Mouse (Mus musculus) liver, embryonic 15.5 days (tissue): ENCODE data around the gene Pmpca. TPM values are rescaled to one million over a fixed set of nuclear protein-coding genes. Genes with fewer than 3 reads are reported as not detected.
A peak's percentile ranks its signal among the peaks of the same experiment; 100 is the strongest.

ENCODE experiments used
- ATAC-seq: fragments of 200-750 bp; cut with Nextera tagmentation; 2 replicates; pipeline ENCODE4 v1.8.0; 2017; ENCODE audit warnings: moderate number of reproducible peaks, mild to moderate bottlenecking, moderate library complexity; ENCODE audit not compliant: insufficient read depth
- H3K27ac ChIP-seq: fragments of 300-500 bp; sonication (generic); replicated peaks from 2 replicates; pipeline ENCODE4 v1.5.1; 2015; ENCODE audit warnings: mild to moderate bottlenecking, inconsistent platforms
- H3K27me3 ChIP-seq: fragments of 300-500 bp; sonication (generic); 2 replicates; pipeline ENCODE4 v1.6.1; 2015; ENCODE audit warnings: mild to moderate bottlenecking, inconsistent platforms
- H3K36me3 ChIP-seq: fragments of 300-500 bp; sonication (generic); replicated peaks from 2 replicates; pipeline ENCODE4 v1.6.1; 2015; ENCODE audit warnings: moderate library complexity, mild to moderate bottlenecking, inconsistent platforms
- H3K4me1 ChIP-seq: fragments of 300-500 bp; sonication (generic); replicated peaks from 2 replicates; pipeline ENCODE4 v1.6.1; 2015; ENCODE audit warnings: inconsistent platforms
- H3K4me2 ChIP-seq: fragments of 300-500 bp; sonication (generic); 2 replicates; pipeline ENCODE4 v1.6.1; 2015; ENCODE audit warnings: moderate library complexity, mild to moderate bottlenecking, inconsistent platforms
- H3K4me3 ChIP-seq: fragments of 300-500 bp; sonication (generic); replicated peaks from 2 replicates; pipeline ENCODE4 v1.5.1; 2015; ENCODE audit warnings: mild to moderate bottlenecking, inconsistent platforms
- H3K9ac ChIP-seq: fragments of 300-500 bp; sonication (generic); 2 replicates; pipeline ENCODE4 v1.6.1; 2015; ENCODE audit warnings: moderate library complexity, mild to moderate bottlenecking, inconsistent platforms
- H3K9me3 ChIP-seq: fragments of 300-500 bp; sonication (generic); replicated peaks from 2 replicates; pipeline ENCODE4 v1.6.1; 2016; ENCODE audit warnings: inconsistent platforms
- WGBS: fragments of 180-500 bp; shearing (Covaris S2); methylation state at CpG from one replicate; pipeline ENCODE4 v1.1.7; 2015; ENCODE audit warnings: mixed read lengths; ENCODE audit not compliant: insufficient replicate concordance; 5-methylcytosine and 5-hydroxymethylcytosine counted together
- polyA plus RNA-seq: library from polyadenylated mRNA; unstranded; fragments of >200 nt; fragmentation: Nextera tagmentation; extraction: Ambion mirVana; gene quantifications from 2 replicates; pipeline ENCODE4 v1.2.1, GENCODE M21; 2015

The Pmpca gene
- polyA plus RNA-seq, 1 experiment from 2014 or later = 61.6 TPM

DNA sequence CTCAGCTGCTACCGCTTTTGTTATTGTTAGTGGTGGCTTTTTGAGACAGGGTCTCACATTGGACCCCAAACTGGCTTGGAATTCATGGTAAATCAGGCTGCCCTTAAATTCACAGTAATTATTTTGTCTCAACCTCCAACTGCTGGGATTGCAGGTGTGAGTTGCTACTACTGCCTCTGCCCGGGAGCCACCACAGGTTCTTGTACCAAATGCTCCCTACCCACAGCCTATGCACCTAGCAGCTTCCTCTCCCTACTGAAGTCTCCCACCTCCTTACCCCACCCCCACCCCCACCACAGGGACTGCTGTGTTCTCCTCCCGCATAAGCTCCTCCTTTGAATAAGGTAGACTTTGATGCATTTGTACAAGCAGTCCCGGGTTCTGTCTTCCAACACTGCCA lies 32.9 kb upstream of the Pmpca start:
- H3K9ac ChIP-seq = no peak overlapping the region
- no peaks in the 10 kb centered on the region for H3K9me3 ChIP-seq
- no peaks in the 10 kb centered on the region for H3K27me3 ChIP-seq
- ATAC-seq = no peak
- H3K4me1 ChIP-seq = peaks cover 22% of the 10 kb centered on the region
- H3K4me2 ChIP-seq = no peak overlapping the region
- no peaks in the 10 kb centered on the region for H3K36me3 ChIP-seq
- no peak overlapping the region for H3K4me3 ChIP-seq
- WGBS = 71% methylated on average over 4 of the region's 4 CpGs
- H3K27ac ChIP-seq = no peak overlapping the region

DNA sequence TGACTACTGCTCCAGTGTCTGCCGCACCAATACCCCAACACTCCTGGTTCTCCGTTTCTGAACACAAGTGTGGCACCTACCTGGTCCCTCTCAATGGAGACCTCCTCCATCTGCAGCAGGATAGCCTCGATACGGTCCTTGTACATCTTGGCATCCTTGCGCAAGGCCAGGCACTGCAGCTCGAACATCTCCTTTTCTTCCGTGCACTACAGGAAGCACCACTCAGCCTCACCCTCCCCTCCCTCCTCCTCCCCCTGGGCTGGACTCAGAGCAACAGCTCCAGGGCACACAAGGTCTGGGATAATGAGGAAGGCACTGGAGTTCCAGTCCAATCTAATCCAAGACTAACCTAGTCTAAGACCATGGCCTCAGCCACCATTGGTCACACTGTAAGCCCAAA lies 32.5 kb upstream of the Pmpca start:
- no peak overlapping the region for H3K4me2 ChIP-seq
- H3K27me3 ChIP-seq = no peaks in the 10 kb centered on the region
- no peak overlapping the region for H3K27ac ChIP-seq
- no peak overlapping the region for H3K4me3 ChIP-seq
- ATAC-seq = no peak
- peaks cover 19% of the 10 kb centered on the region for H3K4me1 ChIP-seq
- H3K9ac ChIP-seq = no peak overlapping the region
- 55% methylated on average over 7 of the region's 7 CpGs for WGBS
- H3K36me3 ChIP-seq = no peaks in the 10 kb centered on the region
- H3K9me3 ChIP-seq = no peaks in the 10 kb centered on the region

- no peaks in the 10 kb centered on the region for H3K27me3 ChIP-seq
- no peak for ATAC-seq
- WGBS = 71% methylated on average over 15 of the region's 15 CpGs
Observed at GRCm38 (mm10) chr2:26357484-26357883, 31.7 kb upstream of the Pmpca start.

DNA sequence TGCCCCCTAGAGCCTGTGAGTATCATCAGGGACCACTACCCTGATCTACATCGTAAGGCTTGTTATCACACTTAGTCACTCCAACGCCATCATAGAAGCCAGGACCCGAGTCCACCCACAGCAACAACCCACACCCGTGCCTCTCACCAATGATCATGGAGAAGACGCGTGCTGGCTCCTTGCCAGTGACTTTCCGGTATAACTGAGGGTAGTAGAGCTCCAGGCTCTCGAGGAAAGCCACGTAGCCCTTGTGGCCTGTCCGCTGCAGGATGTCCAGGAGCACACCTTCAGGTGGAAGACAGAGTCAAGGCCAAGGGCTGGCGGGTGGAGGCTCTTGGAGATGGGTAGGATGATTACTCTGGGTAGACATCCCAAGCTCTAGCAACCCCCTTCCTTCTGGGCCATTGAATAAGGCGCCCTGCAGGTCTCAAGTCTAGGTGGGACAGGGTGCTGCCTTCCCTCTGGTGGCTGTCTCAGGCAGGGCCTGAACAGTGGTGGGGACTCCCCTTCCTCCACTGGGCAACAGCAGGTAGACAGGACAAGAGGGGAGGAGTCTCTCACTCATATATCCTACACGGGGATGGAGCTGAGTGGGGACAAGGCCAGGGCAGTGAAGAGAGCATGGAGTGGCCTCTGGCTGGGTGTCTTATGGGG lies 30.3 kb upstream of the Pmpca start:
- Histone ChIP-seq H3K9ac (no peak overlapping the region), H3K27me3 (no peaks in the 10 kb centered on the region), H3K27ac (no peak overlapping the region), H3K9me3 (no peaks in the 10 kb centered on the region), H3K4me3 (no peak overlapping the region), H3K4me1 (0 out of 2 replicates have a peak, but pooled peaks cover 8% of the 10 kb centered on the region), H3K36me3 (no peaks in the 10 kb centered on the region), H3K4me2 (peak overlapping the region; percentile 23; the same call in 1 of the 2 replicates)
- 59% methylated on average over 13 of the region's 13 CpGs for WGBS
- no peak for ATAC-seq

More at GRCm38 (mm10) chr2:26357484-26357883, 31.7 kb upstream of the Pmpca start:
- no peaks in the 10 kb centered on the region for H3K9me3 ChIP-seq
- no peak overlapping the region for H3K27ac ChIP-seq
- H3K9ac ChIP-seq = no peak overlapping the region
- no peaks in the 10 kb centered on the region for H3K36me3 ChIP-seq
- H3K4me3 ChIP-seq = no peak overlapping the region
- H3K4me2 ChIP-seq = no peak overlapping the region
- H3K4me1 ChIP-seq = peaks cover 15% of the 10 kb centered on the region

DNA sequence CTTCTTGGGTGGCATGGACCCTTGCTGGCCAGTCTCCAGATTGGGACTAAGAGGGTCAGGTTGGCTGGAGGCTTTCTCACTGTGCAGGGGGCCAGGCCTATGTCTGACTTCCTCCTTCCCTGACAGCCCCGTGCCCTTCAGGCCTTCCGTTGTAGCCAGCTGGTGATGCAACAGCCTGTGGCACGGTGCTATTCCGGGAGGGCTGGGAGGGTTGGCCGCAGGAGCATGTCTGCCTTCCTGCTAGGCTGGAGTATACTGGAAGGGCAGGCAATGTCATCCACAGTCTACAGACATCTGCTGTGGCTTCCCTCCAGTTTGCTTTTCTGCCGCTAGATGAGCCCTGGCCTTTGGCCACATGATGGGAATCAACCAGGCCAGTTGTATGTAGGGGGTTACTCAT lies 29.2 kb upstream of the Pmpca start:
- Histone ChIP-seq H3K27me3 (no peaks in the 10 kb centered on the region), H3K9ac (no peak overlapping the region), H3K27ac (no peak overlapping the region), H3K4me1 (0 out of 2 replicates have a peak, but pooled peaks cover 8% of the 10 kb centered on the region), H3K4me2 (peak overlapping the region; percentile 23), H3K36me3 (peaks cover 9% of the 10 kb centered on the region), H3K4me3 (peak overlapping the region; percentile 38), H3K9me3 (no peaks in the 10 kb centered on the region)
- peak; percentile 36 for ATAC-seq
- 17% methylated on average over 6 of the region's 6 CpGs for WGBS

DNA sequence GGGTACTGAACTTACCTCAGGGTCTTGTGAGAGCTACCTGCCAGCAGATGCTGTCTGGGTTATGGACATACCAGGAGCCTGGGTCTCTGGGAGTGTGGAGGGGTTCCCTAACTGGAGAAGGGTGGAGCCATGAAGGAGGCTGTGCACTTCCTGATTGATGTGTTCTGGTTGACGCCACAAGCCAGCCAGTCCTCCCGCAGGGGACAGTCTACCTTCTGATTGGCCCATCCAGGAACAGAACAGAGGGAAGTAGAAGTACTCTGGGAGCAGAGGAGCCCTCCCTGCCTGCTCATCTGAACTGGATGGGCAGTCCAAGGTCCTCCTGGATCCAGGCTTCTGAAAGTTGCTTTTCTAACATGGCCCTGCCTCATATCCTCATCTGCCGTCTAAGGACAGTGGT lies 28.4 kb upstream of the Pmpca start, which contains the start of gene Card9:
Gene Card9, minus strand, starts transcription at position 147 of the 400 bp plus-strand sequence.
- Histone ChIP-seq H3K4me2 (peak within 1 kb of the TSS; percentile 23), H3K9me3 (no peaks in the 10 kb centered on the region), H3K36me3 (peaks cover 17% of the 10 kb centered on the region), H3K4me1 (0 out of 2 replicates have a peak, but pooled peaks cover 8% of the 10 kb centered on the region), H3K9ac (no peak within 1 kb of the TSS), H3K27ac (no peak within 1 kb of the TSS), H3K27me3 (no peaks in the 10 kb centered on the region), H3K4me3 (peak within 1 kb of the TSS; percentile 38)
- 22% methylated on average over 3 of the region's 3 CpGs for WGBS
- 0 out of 2 replicates have a peak, but pooled peaks have one; percentile 5 for ATAC-seq

GRCm38 (mm10) chr2:26362991-26363390 lies 26.1 kb upstream of the Pmpca start:
- 70% methylated on average over 5 of the region's 5 CpGs for WGBS
- Histone ChIP-seq H3K4me2 (no peak overlapping the region), H3K9me3 (no peaks in the 10 kb centered on the region), H3K36me3 (peaks cover 39% of the 10 kb centered on the region), H3K27ac (no peak overlapping the region), H3K4me1 (0 out of 2 replicates have a peak, but pooled peaks cover 8% of the 10 kb centered on the region), H3K4me3 (no peak overlapping the region), H3K27me3 (no peaks in the 10 kb centered on the region), H3K9ac (no peak overlapping the region)
- no peak for ATAC-seq

DNA sequence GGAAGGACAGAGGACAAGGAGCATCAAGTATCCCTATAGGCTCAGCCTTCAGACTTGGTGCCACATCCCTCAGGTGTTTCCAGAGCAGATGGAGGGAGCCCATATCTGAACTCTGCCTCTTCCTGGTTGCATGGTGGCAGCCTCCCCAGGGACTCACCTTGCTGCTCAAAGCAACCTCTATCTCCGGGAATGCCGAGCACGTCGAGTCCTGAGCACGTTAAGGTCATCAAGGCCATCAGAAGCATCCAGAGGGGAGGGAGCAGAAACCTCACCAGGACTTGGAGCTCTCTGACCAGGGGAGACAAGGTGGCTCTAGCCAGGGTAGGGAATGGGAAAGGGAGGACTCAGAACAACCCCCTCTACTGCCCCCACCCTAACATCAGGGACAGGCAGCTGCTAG lies 25.7 kb upstream of the Pmpca start:
- WGBS = 67% methylated on average over 5 of the region's 5 CpGs
- Histone ChIP-seq H3K9ac (no peak overlapping the region), H3K27ac (no peak overlapping the region), H3K36me3 (peaks cover 44% of the 10 kb centered on the region), H3K4me3 (no peak overlapping the region), H3K9me3 (no peaks in the 10 kb centered on the region), H3K27me3 (no peaks in the 10 kb centered on the region), H3K4me1 (0 out of 2 replicates have a peak, but pooled peaks cover 8% of the 10 kb centered on the region), H3K4me2 (no peak overlapping the region)
- no peak for ATAC-seq

- ATAC-seq = no peak
- 73% methylated on average over 10 of the region's 10 CpGs for WGBS
Observed at GRCm38 (mm10) chr2:26364738-26365465, 24.2 kb upstream of the Pmpca start.

GRCm38 (mm10) chr2:26367911-26368310 lies 21.2 kb upstream of the Pmpca start:
- H3K9me3 ChIP-seq = no peaks in the 10 kb centered on the region
- no peaks in the 10 kb centered on the region for H3K4me1 ChIP-seq
- no peak overlapping the region for H3K4me2 ChIP-seq
- 78% methylated on average over 6 of the region's 6 CpGs for WGBS
- no peak for ATAC-seq
- H3K36me3 ChIP-seq = peaks cover 86% of the 10 kb centered on the region
- H3K9ac ChIP-seq = no peak overlapping the region
- no peak overlapping the region for H3K4me3 ChIP-seq
- H3K27ac ChIP-seq = no peak overlapping the region
- H3K27me3 ChIP-seq = no peaks in the 10 kb centered on the region

More at GRCm38 (mm10) chr2:26364738-26365465, 24.2 kb upstream of the Pmpca start:
- Histone ChIP-seq H3K36me3 (peaks cover 59% of the 10 kb centered on the region), H3K4me3 (no peak overlapping the region), H3K9me3 (no peaks in the 10 kb centered on the region), H3K4me2 (no peak overlapping the region), H3K27ac (no peak overlapping the region; the same call in 1 of the 2 replicates), H3K9ac (no peak overlapping the region), H3K4me1 (0 out of 2 replicates have a peak, but pooled peaks cover 5% of the 10 kb centered on the region), H3K27me3 (no peaks in the 10 kb centered on the region)

DNA sequence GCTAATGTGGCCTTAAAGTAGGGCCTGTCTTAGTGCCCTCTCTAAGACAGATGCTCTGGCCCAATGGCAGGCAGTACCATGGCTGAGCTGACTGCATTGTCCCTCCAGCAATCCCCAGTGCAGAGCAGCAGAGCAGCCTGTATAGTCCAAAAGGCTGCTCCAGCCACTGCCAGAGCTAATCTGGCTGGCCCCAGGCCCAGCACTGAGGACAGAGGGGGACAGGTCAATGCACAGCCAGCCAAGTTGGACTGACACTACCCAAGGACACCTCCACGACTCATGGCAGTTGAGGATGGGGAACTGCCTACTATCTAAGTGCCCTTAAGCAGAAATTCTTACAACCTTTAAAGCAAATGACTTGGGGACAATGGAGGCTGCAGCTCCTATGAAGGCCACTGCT lies 20.6 kb upstream of the Pmpca start:
- Histone ChIP-seq H3K9me3 (no peaks in the 10 kb centered on the region), H3K4me3 (no peak overlapping the region), H3K4me2 (no peak overlapping the region), H3K4me1 (no peaks in the 10 kb centered on the region), H3K27me3 (no peaks in the 10 kb centered on the region), H3K27ac (no peak overlapping the region), H3K36me3 (peaks cover 93% of the 10 kb centered on the region), H3K9ac (no peak overlapping the region)
- ATAC-seq = no peak
- WGBS = 61% methylated on average over 1 of the region's 1 CpGs
